13 mouse cellular contexts compared by ENCODE assay signal in genomic region chr5:103857151-103857550, GRCm38 (mm10).
"Had no signal": no experiment of that assay in that cellular context is flagged by ENCODE, and none has a peak within 500 bp of the region (broad histone marks: within the 10 kb centered on the region; RNA-seq: fewer than 3 reads in every experiment).

No protein-coding gene starts in this region.

- H3K27ac ChIP-seq: limb, embryonic 13.5 days; liver, embryonic 14.5 days; midbrain, embryonic 13.5 days; stomach, embryonic 15.5 days had no signal

- H3K36me3 ChIP-seq: stomach, embryonic 15.5 days had no signal

- H3K4me3 ChIP-seq: limb, embryonic 13.5 days; midbrain, embryonic 13.5 days; stomach, embryonic 15.5 days had no signal

- H3K27me3 ChIP-seq: limb, embryonic 13.5 days; midbrain, embryonic 13.5 days; stomach, embryonic 15.5 days had no signal

- DNase-seq: kidney, adult 8-10 months; kidney, postnatal 25 days; layer of hippocampus, postnatal 36 days; left cerebral cortex, postnatal 4 days; lung, adult 18-20 months; right cerebral cortex, adult 18-20 months; spleen, adult 18-20 months; thymus, adult 2 months; thymus, postnatal 25 days had no signal

- H3K9ac ChIP-seq: limb, embryonic 13.5 days; liver, embryonic 14.5 days; midbrain, embryonic 13.5 days; stomach, embryonic 15.5 days had no signal

- H3K4me2 ChIP-seq: limb, embryonic 13.5 days; midbrain, embryonic 13.5 days; stomach, embryonic 15.5 days had no signal

- H3K9me3 ChIP-seq: limb, embryonic 13.5 days; midbrain, embryonic 13.5 days; stomach, embryonic 15.5 days had no signal
